Mouse (Mus musculus): ENCODE measurements around the gene Gm39653. TPM values are rescaled to one million over a fixed set of nuclear protein-coding genes. Genes with fewer than 3 reads are reported as not detected.

The Gm39653 gene
- polyA plus RNA-seq, 1 experiment: not detected

- WGBS: 22% methylated on average over 9 of the region's 9 CpGs
- no peak overlapping the region for H3K27ac ChIP-seq (ENCODE audit: insufficient read depth, low read depth, low read length)
- no peak for TF ChIP-seq CTCF (IDR thresholded peaks at IDR 0.05; ENCODE audit: insufficient read depth, low read depth, low read length)
- TF ChIP-seq POLR2A (IDR thresholded peaks at IDR 0.05; ENCODE audit: insufficient read depth, low read depth, low read length): no peak
Observed at GRCm38 (mm10) chr1:63667201-63667948, 51.6 kb downstream of the Gm39653 start.

GRCm38 (mm10) chr1:63667949-63668851, 52.4 kb downstream of the Gm39653 start:
- 10% methylated on average over 13 of the region's 13 CpGs for WGBS
- TF ChIP-seq POLR2A (IDR thresholded peaks at IDR 0.05; ENCODE audit: insufficient read depth, low read depth, low read length) (no peak), CTCF (IDR thresholded peaks at IDR 0.05; ENCODE audit: insufficient read depth, low read depth, low read length) (no peak)
- Histone ChIP-seq H3K4me1 (ENCODE audit: control insufficient read depth, insufficient read depth, low read length) (0 out of 2 replicates have a peak, but pooled peaks cover 2% of the 10 kb centered on the region), H3K27ac (ENCODE audit: insufficient read depth, low read depth, low read length) (no peak overlapping the region), H3K4me3 (ENCODE audit: insufficient read depth, low read depth, low read length) (no peak overlapping the region)

More at GRCm38 (mm10) chr1:63667201-63667948, 51.6 kb downstream of the Gm39653 start:
- 0 out of 2 replicates have a peak, but pooled peaks cover 2% of the 10 kb centered on the region for H3K4me1 ChIP-seq (ENCODE audit: control insufficient read depth, insufficient read depth, low read length)
- no peak overlapping the region for H3K4me3 ChIP-seq (ENCODE audit: insufficient read depth, low read depth, low read length)

GRCm38 (mm10) chr1:63668852-63669160, 53.0 kb downstream of the Gm39653 start:
- no peak overlapping the region for H3K27ac ChIP-seq (ENCODE audit: insufficient read depth, low read depth, low read length)
- 0 out of 2 replicates have a peak, but pooled peaks cover 2% of the 10 kb centered on the region for H3K4me1 ChIP-seq (ENCODE audit: control insufficient read depth, insufficient read depth, low read length)
- no peak for TF ChIP-seq CTCF (IDR thresholded peaks at IDR 0.05; ENCODE audit: insufficient read depth, low read depth, low read length)
- TF ChIP-seq POLR2A (IDR thresholded peaks at IDR 0.05; ENCODE audit: insufficient read depth, low read depth, low read length): no peak
- WGBS: 0% methylated on average over 3 of the region's 3 CpGs
- no peak overlapping the region for H3K4me3 ChIP-seq (ENCODE audit: insufficient read depth, low read depth, low read length)

Other genes starting within 250 kb of the Gm39653 start
- gene Adam23, start 170.1 kb upstream of the Gm39653 start, polyA plus RNA-seq (2012; ENCODE audit: insufficient read depth, insufficient read length, low replicate concordance, missing spikeins): 224 TPM in 1 of 2 replicates, not detected in the other
- not detected in 2 replicates for gene Dytn, start 71.0 kb downstream of the Gm39653 start, polyA plus RNA-seq (2012; ENCODE audit: insufficient read depth, insufficient read length, low replicate concordance, missing spikeins)
- gene Mdh1b, start 114.3 kb downstream of the Gm39653 start, polyA plus RNA-seq (2012; ENCODE audit: insufficient read depth, insufficient read length, low replicate concordance, missing spikeins): not detected in 2 replicates
- gene Fastkd2, start 114.6 kb downstream of the Gm39653 start, polyA plus RNA-seq (2012; ENCODE audit: insufficient read depth, insufficient read length, low replicate concordance, missing spikeins): not detected in 2 replicates
- not detected in 2 replicates for gene 4933402D24Rik, start 153.3 kb downstream of the Gm39653 start, polyA plus RNA-seq (2012; ENCODE audit: insufficient read depth, insufficient read length, low replicate concordance, missing spikeins)

Measured in olfactory bulb, adult 2 months (tissue).